Mouse (Mus musculus) midbrain, embryonic 14.5 days (tissue): ENCODE results near the gene Zfp62. TPM values are rescaled to one million over a fixed set of nuclear protein-coding genes. Genes with fewer than 3 reads are reported as not detected.
A peak's percentile ranks its signal among the peaks of the same experiment; 100 is the strongest.
"Not testable (repeated sequence)": the region's sequence is repeated elsewhere in the genome, so short reads cannot be mapped to it uniquely, and the experiment has no call there.

Source experiments
- ATAC-seq: fragments of 200-750 bp; cut with Nextera tagmentation; 2 replicates; pipeline ENCODE4 v1.8.0; 2017; ENCODE audit warnings: moderate number of reproducible peaks, moderate library complexity; ENCODE audit not compliant: low FRiP score, low TSS enrichment
- DNase-seq: peaks from one replicate; pipeline ENCODE4 v3.0.0-alpha.2; 2015
- H3K27ac ChIP-seq: fragments of 300-500 bp; sonication (generic); replicated peaks from 2 replicates; pipeline ENCODE4 v1.5.1; 2014; ENCODE audit warnings: mild to moderate bottlenecking, low read depth, low read length, moderate library complexity
- H3K27me3 ChIP-seq: fragments of 300-500 bp; sonication (generic); 2 replicates; pipeline ENCODE4 v1.6.1; 2014; ENCODE audit warnings: low read length, control low read depth, mixed read lengths; ENCODE audit not compliant: control insufficient read depth, insufficient read depth
- H3K36me3 ChIP-seq: fragments of 300-500 bp; sonication (generic); 2 replicates; pipeline ENCODE4 v1.6.1; 2014; ENCODE audit warnings: low read length, control low read depth; ENCODE audit not compliant: control insufficient read depth, insufficient read depth
- H3K4me1 ChIP-seq: fragments of 300-500 bp; sonication (generic); 2 replicates; pipeline ENCODE4 v1.6.1; 2014; ENCODE audit warnings: mild to moderate bottlenecking, antibody characterized with exemption, low read length, control low read depth; ENCODE audit not compliant: control insufficient read depth, insufficient read depth
- H3K4me2 ChIP-seq: fragments of 300-500 bp; sonication (generic); 2 replicates; pipeline ENCODE4 v1.6.1; 2014; ENCODE audit warnings: mild to moderate bottlenecking, low read length, moderate library complexity
- H3K4me3 ChIP-seq: fragments of 300-500 bp; sonication (generic); replicated peaks from 2 replicates; pipeline ENCODE4 v1.5.1; 2014; ENCODE audit warnings: low read depth, low read length
- H3K9ac ChIP-seq: fragments of 300-500 bp; sonication (generic); replicated peaks from 2 replicates; pipeline ENCODE4 v1.6.1; 2014; ENCODE audit warnings: mild to moderate bottlenecking, low read length, moderate library complexity
- H3K9me3 ChIP-seq: fragments of 300-500 bp; sonication (generic); 2 replicates; pipeline ENCODE4 v1.6.1; 2016; ENCODE audit warnings: low read length, control low read depth, mixed read lengths; ENCODE audit not compliant: control insufficient read depth
- WGBS: fragments of 180-500 bp; shearing (Covaris S2); extraction: QIAGEN DNeasy Blood & Tissue Kit; methylation state at CpG from one replicate; pipeline ENCODE4 v1.1.7; 2014; 5-methylcytosine and 5-hydroxymethylcytosine counted together
- polyA plus RNA-seq: library from polyadenylated mRNA; unstranded; fragments of >200 nt; fragmentation: Nextera tagmentation; extraction: Ambion mirVana; gene quantifications from 2 replicates; pipeline ENCODE4 v1.2.1, GENCODE M21; 2014

The Zfp62 gene
- polyA plus RNA-seq: 37.3 and 61.7 TPM in 2 replicates

- DNase-seq (peak; percentile 97), ATAC-seq (peak; percentile 91)
- Histone ChIP-seq H3K27ac (peak within 1 kb of the TSS; percentile 97), H3K27me3 (no peaks in the 10 kb centered on the region), H3K4me1 (peaks cover 18% of the 10 kb centered on the region), H3K36me3 (peaks cover 7% of the 10 kb centered on the region; the same call in 1 of the 2 replicates), H3K9ac (peak within 1 kb of the TSS; percentile 97), H3K4me3 (peak within 1 kb of the TSS; percentile 95), H3K9me3 (no peaks in the 10 kb centered on the region), H3K4me2 (peak within 1 kb of the TSS; percentile 66)
- under 1% methylated on average over 47 of the region's 47 CpGs for WGBS
These were observed at the start of gene Zfp62 for GRCm38 (mm10) chr11:49203129-49203768. TSS of gene Zfp62 (plus strand) at chr11:49203292.

- no peaks in the 10 kb centered on the region for H3K27me3 ChIP-seq
- H3K4me2 ChIP-seq: no peak within 1 kb of the TSS
- H3K4me3 ChIP-seq: no peak within 1 kb of the TSS
- ATAC-seq (no peak), DNase-seq (no peak)
- no peak within 1 kb of the TSS for H3K9ac ChIP-seq
- no peaks in the 10 kb centered on the region for H3K36me3 ChIP-seq
- no peak within 1 kb of the TSS for H3K27ac ChIP-seq
- H3K4me1 ChIP-seq: no peaks in the 10 kb centered on the region
- no peaks in the 10 kb centered on the region for H3K9me3 ChIP-seq
- 84% methylated on average over 1 of the region's 1 CpGs for WGBS
These were observed 49.0 kb upstream of the Zfp62 start, which contains the start of gene Olfr1394 for GRCm38 (mm10) chr11:49154077-49154476. TSS of gene Olfr1394 (plus strand) at chr11:49154377.

- Histone ChIP-seq H3K9me3 (no peaks in the 10 kb centered on the region), H3K4me1 (no peaks in the 10 kb centered on the region), H3K27me3 (no peaks in the 10 kb centered on the region), H3K36me3 (no peaks in the 10 kb centered on the region), H3K27ac (no peak overlapping the region), H3K9ac (no peak overlapping the region), H3K4me3 (no peak overlapping the region), H3K4me2 (no peak overlapping the region)
- no peak for DNase-seq
- 93% methylated on average over 2 of the region's 2 CpGs for WGBS
- no peak for ATAC-seq
These were observed 46.0 kb upstream of the Zfp62 start for GRCm38 (mm10) chr11:49156821-49157814.

- 3% methylated on average over 50 of the region's 50 CpGs for WGBS
- H3K4me1 ChIP-seq: no peaks in the 10 kb centered on the region
- ATAC-seq: peak; percentile 57; the same call in 1 of the 2 replicates
These were observed 34.1 kb upstream of the Zfp62 start for GRCm38 (mm10) chr11:49168839-49169611.

GRCm38 (mm10) chr11:49170576-49170975 lies 32.5 kb upstream of the Zfp62 start:
- no peak overlapping the region for H3K27ac ChIP-seq
- H3K4me2 ChIP-seq: no peak overlapping the region
- no peak overlapping the region for H3K9ac ChIP-seq
- H3K4me3 ChIP-seq: no peak overlapping the region
- H3K4me1 ChIP-seq: no peaks in the 10 kb centered on the region
- peaks cover 8% of the 10 kb centered on the region; the same call in 1 of the 2 replicates for H3K9me3 ChIP-seq
- WGBS: 94% methylated on average over 4 of the region's 4 CpGs
- DNase-seq (no peak), ATAC-seq (no peak)
- peaks cover 15% of the 10 kb centered on the region; the same call in 1 of the 2 replicates for H3K27me3 ChIP-seq
- no peaks in the 10 kb centered on the region for H3K36me3 ChIP-seq

More at GRCm38 (mm10) chr11:49168839-49169611, 34.1 kb upstream of the Zfp62 start:
- Histone ChIP-seq H3K9ac (peak overlapping the region; percentile 58), H3K4me2 (peak overlapping the region; percentile 80), H3K36me3 (no peaks in the 10 kb centered on the region), H3K27me3 (peaks cover 15% of the 10 kb centered on the region; the same call in 1 of the 2 replicates), H3K27ac (no peak overlapping the region), H3K9me3 (peaks cover 8% of the 10 kb centered on the region; the same call in 1 of the 2 replicates), H3K4me3 (peak overlapping the region; percentile 39)
- peak; percentile 58 for DNase-seq

- no peaks in the 10 kb centered on the region for H3K9me3 ChIP-seq
- H3K27me3 ChIP-seq: no peaks in the 10 kb centered on the region
- 91% methylated on average over 8 of the region's 8 CpGs for WGBS
- no peak overlapping the region for H3K4me2 ChIP-seq
- ATAC-seq: no peak
- H3K9ac ChIP-seq: no peak overlapping the region
- no peak overlapping the region for H3K27ac ChIP-seq
- no peak overlapping the region for H3K4me3 ChIP-seq
- DNase-seq: no peak
- H3K36me3 ChIP-seq: no peaks in the 10 kb centered on the region
- H3K4me1 ChIP-seq: no peaks in the 10 kb centered on the region
These were observed 27.7 kb upstream of the Zfp62 start for GRCm38 (mm10) chr11:49175345-49175744.

- H3K27ac ChIP-seq, ATAC-seq, H3K9me3 ChIP-seq, H3K4me3 ChIP-seq, H3K4me2 ChIP-seq, H3K4me1 ChIP-seq, H3K9ac ChIP-seq, H3K36me3 ChIP-seq, H3K27me3 ChIP-seq, DNase-seq: not testable (repeated sequence)
- WGBS: 87% methylated on average over 4 of the region's 4 CpGs
These were observed 26.9 kb upstream of the Zfp62 start for GRCm38 (mm10) chr11:49176047-49176779.
